Mouse (Mus musculus) naive thymus-derived CD4-positive, alpha-beta T cell, adult 2 months (primary cell): ENCODE data around the gene Tnf.
A peak's percentile ranks its signal among the peaks of the same experiment; 100 is the strongest.

Experiments used
- DNase-seq: peaks from one replicate; pipeline ENCODE4 v3.0.0-alpha.2; 2011; ENCODE audit warnings: low read depth

Gene Tnf

DNA sequence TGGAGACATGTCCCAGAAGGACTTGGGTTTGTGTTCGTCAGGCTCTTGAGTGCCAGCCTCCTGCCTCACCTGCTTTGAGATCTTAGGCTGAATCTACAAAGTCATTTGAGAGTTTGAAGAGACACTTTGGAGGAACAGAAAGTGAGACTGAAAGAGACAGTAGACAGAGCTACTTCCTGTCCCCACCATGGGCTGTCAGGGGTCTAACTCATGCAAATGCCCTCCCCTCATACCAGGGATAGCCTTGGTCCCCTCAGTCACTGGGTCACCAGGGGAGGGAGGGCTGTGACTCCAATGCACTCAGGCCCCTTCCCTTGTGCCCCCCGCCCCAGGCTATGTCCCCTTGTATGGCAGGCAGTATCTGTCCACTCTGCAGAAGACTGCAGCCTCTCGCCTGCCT lies 28.5 kb downstream of the Tnf start:
- DNase-seq = peak; percentile 76

GRCm38 (mm10) chr17:35172445-35173234 lies 29.2 kb downstream of the Tnf start:
- DNase-seq = peak; percentile 80

GRCm38 (mm10) chr17:35168541-35169207 lies 33.1 kb downstream of the Tnf start:
- peak; percentile 90 for DNase-seq

DNA sequence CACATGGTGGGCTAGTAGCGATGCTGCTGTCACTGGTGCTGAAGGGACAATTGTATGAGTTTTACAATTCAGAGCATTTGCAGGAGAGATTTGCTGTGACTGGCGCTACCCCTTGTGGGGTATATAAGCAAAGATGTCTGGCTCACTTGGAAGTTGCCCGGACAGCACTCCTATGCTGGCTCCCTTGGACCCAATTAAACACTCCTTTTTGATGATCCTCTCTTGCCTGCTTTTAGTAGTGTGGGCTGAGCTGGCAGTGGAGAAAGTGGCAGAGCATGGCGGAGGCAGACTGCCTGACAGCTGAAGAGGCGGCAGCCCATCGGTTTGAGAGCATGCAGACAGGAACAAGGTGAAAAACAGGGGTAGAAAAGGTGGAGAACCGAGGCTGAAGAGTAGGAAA lies 34.0 kb downstream of the Tnf start:
- DNase-seq = no peak

GRCm38 (mm10) chr17:35166352-35167035 lies 35.3 kb downstream of the Tnf start:
- DNase-seq = peak; percentile 94

DNA sequence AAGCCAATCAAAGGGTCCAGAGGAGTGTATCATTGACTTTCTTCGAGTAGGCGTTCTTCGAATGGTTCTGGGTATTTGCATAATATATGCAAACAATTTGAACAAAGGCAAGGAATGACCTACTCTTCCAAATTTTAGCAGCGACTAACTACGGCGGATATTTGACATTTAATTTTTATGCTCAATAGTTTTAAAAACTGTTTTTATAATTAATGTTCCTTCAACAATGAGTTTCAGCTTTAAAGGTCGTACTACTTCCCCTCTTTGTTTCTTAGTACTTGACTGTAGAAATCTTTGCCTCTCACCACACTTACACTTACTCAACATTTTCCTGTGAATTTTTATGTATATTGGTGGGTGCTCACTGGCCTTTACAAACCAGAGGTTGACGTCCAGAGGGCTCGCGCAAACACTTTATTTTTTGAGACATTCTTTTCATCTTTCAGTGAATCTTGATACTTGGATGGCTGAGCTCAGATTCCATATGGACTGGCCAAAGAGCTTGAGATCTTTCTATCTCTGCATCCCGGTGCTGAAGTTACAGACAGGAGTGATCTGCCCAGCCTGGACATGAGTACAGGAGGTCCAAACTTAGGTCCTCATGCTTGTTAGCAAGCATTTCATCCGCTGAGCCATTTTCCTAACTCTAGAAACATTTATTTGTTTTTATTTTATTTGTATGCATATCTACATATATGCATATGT lies 36.2 kb downstream of the Tnf start:
- no peak for DNase-seq

DNA sequence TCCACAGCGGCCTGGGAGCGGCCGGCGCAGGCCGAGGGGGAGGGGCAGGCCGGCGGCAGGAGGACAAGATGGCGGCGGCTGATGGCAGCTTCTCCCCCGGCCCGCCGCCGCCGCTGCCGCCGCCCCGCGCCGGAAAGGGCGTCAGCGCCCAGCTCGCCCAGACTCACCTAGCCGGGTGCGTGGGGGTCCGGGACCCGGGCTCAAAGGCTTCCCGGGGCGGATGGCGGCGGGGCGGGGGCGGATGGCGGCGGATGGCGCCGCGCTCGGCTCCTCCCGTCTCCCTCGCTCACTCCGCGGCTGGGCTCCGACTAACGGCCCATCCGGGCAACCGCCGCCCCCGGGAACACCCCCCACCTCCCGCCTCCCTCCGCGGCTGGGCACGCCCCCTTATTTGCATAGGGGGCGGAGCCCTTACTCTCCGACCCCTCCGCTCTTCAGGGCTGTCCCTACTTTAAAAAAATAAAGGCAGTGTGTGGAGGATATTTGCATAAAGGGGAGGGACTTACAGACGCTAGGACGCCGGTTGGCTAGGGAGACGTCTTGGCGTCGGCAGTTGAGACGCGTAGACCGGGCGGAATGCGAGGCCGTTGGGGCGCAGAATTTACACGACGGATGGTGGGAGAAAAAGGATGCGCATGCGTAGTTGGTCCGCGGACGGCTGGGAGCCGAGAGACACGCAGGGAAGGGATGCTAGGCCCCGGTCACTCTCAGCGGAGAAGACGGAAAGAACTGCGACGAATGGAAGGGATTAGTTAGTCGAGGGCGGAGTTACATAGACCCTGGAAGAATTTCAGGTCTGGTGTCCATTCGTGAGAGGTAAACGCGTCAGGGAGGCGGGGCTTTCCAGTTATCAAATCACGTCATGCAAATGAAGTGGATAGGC lies 37.0 kb downstream of the Tnf start, which contains the start of gene Prrc2a:
Gene Prrc2a, minus strand, starts transcription at position 330 of the 883 bp plus-strand sequence.
- peak; percentile 99 for DNase-seq

DNA sequence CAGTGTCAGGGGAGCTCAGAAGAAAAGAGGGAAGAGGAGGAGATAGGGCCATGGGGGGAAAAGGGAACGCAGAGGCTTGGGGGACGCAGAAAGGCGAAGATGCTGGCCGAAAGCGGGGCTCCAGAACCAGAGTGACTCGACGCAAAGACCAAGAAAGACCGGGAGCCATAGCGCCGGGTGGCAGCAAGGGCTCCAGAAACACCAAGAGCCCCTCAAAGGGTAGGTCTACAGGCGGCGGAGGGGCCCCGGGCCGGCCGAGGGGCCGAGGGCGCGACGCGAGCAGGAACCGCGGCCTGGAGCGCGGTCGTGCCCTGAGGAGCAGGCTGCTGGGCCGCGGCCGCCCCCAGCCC lies 37.6 kb downstream of the Tnf start:
- DNase-seq = no peak

DNA sequence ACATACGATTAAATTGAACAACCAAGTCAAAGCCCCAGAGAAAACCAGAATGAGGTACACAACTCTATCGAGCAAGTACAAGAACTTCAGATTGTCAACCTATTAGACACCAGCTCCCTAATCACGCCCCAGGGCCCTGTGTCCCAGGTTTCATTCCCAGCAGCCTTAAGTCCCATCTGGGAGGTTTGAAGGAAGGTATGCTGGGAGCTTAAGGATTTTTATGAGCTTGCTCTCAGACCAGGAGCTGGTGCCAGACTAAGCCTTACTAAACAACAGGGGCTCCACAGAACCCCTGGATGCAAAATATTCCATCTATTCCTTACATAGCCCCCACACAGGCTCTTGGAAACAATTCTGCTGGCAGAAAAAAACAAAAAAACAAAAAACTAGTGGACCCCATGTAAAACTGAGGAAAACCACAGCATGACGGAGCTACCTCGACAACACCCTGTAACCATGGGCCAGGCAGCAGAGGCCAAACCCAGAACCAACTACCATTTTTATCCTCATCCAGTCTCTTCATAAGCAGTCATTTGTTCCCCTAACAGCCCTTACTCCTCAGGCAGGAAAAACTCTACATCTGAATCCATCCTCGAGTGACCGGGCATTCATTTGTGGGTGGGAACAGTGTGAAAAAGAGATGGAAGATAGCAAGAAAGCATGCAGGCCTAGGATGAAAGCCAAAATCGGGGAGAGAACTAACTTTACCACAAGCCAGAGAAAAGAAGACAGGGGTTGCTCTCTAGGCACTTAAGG lies 38.3 kb downstream of the Tnf start:
- DNase-seq = no peak

DNA sequence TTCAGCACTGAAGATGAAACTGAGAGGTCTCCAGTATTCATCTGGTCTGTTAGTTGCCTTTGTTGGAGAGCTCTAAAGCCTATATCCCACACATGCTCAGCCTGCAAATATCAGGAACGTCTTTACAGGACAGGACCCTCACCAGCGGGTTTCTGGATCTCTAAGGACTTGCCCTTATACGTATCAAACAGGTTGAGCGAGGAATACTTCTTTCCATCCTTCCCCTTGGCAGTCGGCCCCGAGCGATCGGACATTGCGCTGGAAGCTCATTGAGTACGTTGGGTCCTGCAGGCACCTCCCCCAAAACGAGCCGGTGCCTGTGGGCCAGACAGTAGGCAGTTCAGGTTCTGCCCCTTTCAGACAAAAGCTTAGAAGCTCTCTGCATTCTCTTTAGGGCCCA lies 39.1 kb downstream of the Tnf start:
- no peak for DNase-seq

DNA sequence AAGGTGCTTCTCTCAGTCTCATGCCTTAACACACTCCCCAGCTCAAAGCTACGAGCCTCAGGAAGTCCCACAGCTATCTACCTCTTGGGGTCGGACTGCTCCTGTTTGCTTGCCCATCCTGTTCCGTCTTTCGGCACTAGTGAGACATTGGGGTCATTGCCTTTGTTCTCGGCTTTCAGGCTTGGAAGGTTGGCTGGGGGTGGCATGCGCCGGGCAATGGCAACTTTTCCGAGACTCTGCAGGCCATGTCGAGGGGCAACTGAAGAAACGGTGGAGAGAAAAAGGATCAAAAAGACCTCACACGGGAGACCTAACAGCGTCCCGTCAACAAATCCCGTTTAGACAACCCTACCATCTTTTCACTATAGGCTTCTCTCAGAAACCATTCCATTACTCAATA lies 39.7 kb downstream of the Tnf start:
- no peak for DNase-seq

DNA sequence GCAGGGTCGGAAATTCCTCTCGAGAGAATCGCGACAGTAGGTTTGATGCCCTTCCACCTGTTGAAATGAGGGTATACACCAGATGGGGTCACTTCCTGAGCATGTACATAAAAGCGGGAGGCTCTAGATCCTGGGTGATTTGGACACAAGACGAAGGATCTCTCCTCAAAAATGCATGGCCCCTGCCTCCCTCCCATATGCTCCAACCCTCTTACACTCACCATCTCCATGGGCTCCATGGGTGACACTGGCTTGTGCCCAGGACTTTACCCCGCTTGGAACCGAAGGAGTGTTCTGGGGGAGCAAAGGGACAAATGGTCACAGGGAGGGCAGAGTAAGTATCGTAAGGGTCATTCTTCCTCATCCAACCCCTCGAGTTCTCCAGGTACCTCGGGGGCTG lies 40.4 kb downstream of the Tnf start:
- no peak for DNase-seq

GRCm38 (mm10) chr17:35159638-35160037 lies 42.2 kb downstream of the Tnf start:
- DNase-seq = no peak

DNA sequence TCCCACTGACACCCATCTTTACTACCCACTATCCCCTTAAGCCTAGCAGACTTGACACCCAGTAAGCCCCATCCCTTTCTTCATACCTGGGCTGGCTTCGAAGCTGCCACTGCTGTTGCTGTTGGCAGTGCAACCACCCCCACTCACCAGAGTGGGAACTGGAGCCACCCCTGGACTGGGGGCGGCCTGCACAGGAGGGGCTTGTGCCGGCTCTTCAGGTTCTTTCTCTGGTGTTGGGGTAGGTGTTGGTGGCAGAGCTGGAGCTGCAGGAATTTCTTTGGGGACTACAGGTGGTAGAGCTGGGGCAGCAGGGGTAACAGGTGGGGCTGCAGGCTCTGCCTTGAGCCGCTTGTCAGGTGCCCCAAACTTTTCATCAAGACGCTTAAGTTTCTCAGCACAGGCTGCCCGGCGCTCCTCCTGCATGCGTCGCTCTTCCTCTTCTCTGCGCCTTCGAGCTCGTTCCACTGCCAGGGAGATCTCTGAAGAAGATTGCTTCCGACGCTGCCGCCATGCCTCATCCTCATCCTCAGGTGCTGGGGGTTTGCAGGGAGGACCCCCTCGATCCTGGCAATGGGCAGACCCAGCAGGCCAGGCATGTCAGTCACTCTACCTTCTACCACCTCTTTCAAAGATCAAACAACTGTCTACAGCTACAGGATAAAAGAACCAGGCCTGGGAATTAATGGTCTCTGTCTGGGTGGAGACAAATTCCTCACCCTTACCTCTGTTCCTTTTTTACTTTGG lies 42.8 kb downstream of the Tnf start:
- DNase-seq = no peak

- no peak for DNase-seq
These were observed 44.1 kb downstream of the Tnf start for GRCm38 (mm10) chr17:35157661-35158175.

DNA sequence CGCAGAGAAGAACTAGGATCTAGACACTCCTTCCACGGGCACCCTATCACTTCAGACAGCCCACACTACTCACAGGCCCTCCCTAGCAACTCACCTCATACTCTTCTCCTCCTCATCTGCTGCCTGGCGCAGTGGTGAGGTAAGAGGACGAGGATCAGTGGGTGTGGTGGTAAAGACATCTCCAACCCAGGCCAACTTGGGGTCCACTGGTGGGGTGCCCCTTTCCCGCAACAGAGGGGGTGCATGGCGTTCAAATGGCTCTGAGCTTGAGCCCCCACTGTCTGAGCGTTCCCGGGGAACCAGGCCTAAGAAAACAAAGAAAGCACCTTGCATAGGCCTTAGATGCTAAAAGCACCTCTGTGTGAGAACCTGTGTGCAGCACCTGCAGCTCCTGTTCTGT lies 44.6 kb downstream of the Tnf start:
- no peak for DNase-seq

- no peak for DNase-seq
These were observed 45.2 kb downstream of the Tnf start for GRCm38 (mm10) chr17:35156461-35157200.

- no peak for DNase-seq
These were observed 46.4 kb downstream of the Tnf start for GRCm38 (mm10) chr17:35155451-35155850.

DNA sequence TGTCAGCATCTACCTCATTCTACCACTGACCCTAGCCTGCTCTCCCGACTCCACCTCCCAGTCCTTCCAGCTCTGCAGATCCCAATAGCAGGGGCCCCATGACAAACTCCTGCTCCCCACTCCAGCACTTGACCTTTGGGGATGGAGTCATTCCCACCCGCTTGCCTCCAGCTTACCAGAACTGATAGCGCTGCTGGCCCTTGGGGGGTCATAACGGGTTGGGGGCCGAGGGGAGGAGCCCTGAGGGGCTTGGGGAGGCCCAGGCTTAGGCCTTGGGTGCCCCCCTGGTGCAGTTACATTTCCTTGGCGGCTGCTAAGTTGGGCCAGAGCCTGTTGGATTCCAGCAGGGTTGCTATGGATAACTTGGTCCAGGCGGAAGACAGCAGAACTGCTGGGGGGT lies 47.2 kb downstream of the Tnf start:
- DNase-seq = no peak
